Mouse (Mus musculus) hindbrain, embryonic 12.5 days (tissue): ENCODE data around the gene Lgmn. TPM values are rescaled to one million over a fixed set of nuclear protein-coding genes. Genes with fewer than 3 reads are reported as not detected.

Source experiments
- ATAC-seq: fragments of 200-750 bp; cut with Nextera tagmentation; 2 replicates; pipeline ENCODE4 v1.8.0; 2017; ENCODE audit warnings: moderate TSS enrichment; ENCODE audit not compliant: low FRiP score
- H3K27ac ChIP-seq: fragments of 300-500 bp; sonication (generic); 2 replicates; pipeline ENCODE4 v1.5.1; 2016; ENCODE audit warnings: mild to moderate bottlenecking
- H3K27me3 ChIP-seq: fragments of 300-500 bp; sonication (generic); 2 replicates; pipeline ENCODE4 v1.6.1; 2016; ENCODE audit warnings: mild to moderate bottlenecking
- H3K36me3 ChIP-seq: fragments of 300-500 bp; sonication (generic); 2 replicates; pipeline ENCODE4 v1.6.1; 2016; ENCODE audit warnings: mild to moderate bottlenecking
- H3K4me1 ChIP-seq: fragments of 300-500 bp; sonication (generic); 2 replicates; pipeline ENCODE4 v1.6.1; 2016
- H3K4me2 ChIP-seq: fragments of 300-500 bp; sonication (generic); replicated peaks from 2 replicates; pipeline ENCODE4 v1.6.1; 2016; ENCODE audit warnings: mild to moderate bottlenecking
- H3K4me3 ChIP-seq: fragments of 300-500 bp; sonication (generic); 2 replicates; pipeline ENCODE4 v1.5.1; 2016; ENCODE audit warnings: mild to moderate bottlenecking
- H3K9ac ChIP-seq: fragments of 300-500 bp; sonication (generic); 2 replicates; pipeline ENCODE4 v1.6.1; 2016; ENCODE audit warnings: mild to moderate bottlenecking, moderate library complexity
- H3K9me3 ChIP-seq: fragments of 300-500 bp; sonication (generic); replicated peaks from 2 replicates; pipeline ENCODE4 v1.6.1; 2016; ENCODE audit warnings: mild to moderate bottlenecking
- WGBS: fragments of 180-500 bp; shearing (Covaris S2); methylation state at CpG from one replicate; pipeline ENCODE4 v1.1.7; 2016; 5-methylcytosine and 5-hydroxymethylcytosine counted together
- polyA plus RNA-seq: library from polyadenylated mRNA; unstranded; fragments of >200 nt; fragmentation: Nextera tagmentation; extraction: Ambion mirVana; gene quantifications from 2 replicates; pipeline ENCODE4 v1.2.1, GENCODE M21; 2016

Lgmn gene
- polyA plus RNA-seq, 1 experiment from 2014 or later: 73.7 TPM

DNA sequence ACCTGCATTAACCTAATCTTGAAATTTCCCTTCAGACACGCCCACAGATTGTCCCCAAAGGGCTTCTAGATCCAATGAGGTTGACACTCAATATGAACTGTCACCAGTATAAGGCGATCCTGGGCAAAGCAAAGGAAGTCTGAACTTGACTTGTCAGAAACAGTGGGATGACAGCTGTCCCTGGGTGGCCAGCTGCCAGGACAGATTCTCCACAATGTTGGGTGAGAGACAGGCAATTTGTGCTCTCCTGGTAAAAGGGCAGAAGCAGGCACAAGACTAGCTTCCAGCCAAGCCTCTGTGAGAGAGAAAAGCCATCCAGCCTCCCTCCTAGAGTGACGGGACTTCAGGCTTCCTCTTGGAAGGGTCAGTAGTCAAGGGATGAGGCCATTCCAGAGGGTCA, 67.3 kb downstream of the Lgmn start:
- no peaks in the 10 kb centered on the region for H3K27me3 ChIP-seq
- H3K9ac ChIP-seq: no peak overlapping the region
- 79% methylated on average over 3 of the region's 3 CpGs for WGBS
- H3K9me3 ChIP-seq: no peaks in the 10 kb centered on the region
- H3K36me3 ChIP-seq: no peaks in the 10 kb centered on the region
- no peak for ATAC-seq
- no peak overlapping the region for H3K27ac ChIP-seq
- no peak overlapping the region for H3K4me2 ChIP-seq
- no peak overlapping the region for H3K4me3 ChIP-seq
- no peaks in the 10 kb centered on the region for H3K4me1 ChIP-seq

DNA sequence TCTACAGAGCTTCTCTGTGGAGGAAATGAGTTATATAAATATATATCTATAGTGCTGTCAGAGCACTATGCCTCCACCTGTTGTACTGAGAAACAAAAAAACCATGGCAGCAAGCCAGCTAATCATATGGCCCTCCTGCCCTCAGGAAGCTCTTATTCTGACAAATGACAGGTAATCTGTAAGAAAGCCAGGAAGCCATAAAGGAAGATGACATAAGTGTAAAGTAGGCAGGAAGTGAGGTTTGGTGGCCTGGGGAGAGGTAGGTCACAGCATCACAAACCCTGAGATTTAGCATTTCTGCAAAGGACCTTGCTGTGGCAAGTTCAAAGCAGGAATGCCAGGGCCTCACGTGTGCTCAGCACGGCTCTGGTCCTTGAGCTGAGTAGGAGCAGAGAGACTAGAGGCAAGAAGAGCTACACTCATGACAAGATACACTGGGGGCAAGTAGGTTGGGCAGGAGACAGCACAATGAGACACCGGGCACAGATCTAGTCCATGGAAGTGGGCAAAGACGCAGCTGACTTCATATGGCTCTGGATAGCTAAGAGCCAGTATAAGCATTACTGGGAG, 68.6 kb downstream of the Lgmn start:
- Histone ChIP-seq H3K4me3 (no peak overlapping the region), H3K36me3 (no peaks in the 10 kb centered on the region), H3K9ac (no peak overlapping the region), H3K9me3 (no peaks in the 10 kb centered on the region), H3K27me3 (no peaks in the 10 kb centered on the region), H3K27ac (no peak overlapping the region), H3K4me2 (no peak overlapping the region), H3K4me1 (no peaks in the 10 kb centered on the region)
- WGBS: 90% methylated on average over 4 of the region's 4 CpGs
- ATAC-seq: no peak

DNA sequence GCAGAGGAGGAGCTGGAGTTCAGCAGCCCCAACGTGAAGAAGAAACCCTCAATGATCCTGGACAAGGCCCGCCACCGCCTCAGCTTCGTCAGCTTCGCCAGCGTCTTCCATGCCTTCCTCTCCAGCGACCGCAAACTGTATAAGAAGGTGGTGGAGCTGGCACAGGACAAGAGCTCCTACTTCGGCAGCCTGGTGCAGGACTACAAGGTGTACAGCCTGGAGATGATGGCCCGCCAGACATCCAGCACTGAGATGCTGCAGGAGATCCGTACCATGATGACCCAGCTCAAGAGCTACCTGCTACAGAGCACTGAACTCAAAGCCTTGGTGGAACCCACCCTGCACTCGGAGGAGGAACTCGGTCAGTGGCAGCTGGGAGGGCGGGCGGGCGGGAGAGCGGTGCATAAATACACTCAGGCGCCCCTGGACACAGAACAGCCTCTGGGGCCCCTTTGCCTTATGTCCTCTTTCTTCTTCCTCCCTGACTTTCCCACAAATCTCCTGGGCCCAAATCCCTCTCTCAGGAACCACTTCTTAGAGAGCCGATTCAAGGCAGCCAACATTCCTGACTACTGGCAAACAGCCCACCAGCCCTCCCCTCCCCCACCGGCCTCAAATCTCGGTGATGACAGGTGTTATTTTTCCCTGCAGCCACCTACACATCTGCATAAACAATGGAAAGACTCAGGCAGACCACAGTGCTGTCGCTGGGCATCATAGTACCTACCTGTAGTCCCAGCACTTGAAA, 70.0 kb downstream of the Lgmn start:
- no peak for ATAC-seq
- Histone ChIP-seq H3K27ac (no peak overlapping the region), H3K36me3 (no peaks in the 10 kb centered on the region), H3K4me3 (no peak overlapping the region), H3K27me3 (no peaks in the 10 kb centered on the region), H3K4me1 (no peaks in the 10 kb centered on the region), H3K4me2 (no peak overlapping the region), H3K9ac (no peak overlapping the region), H3K9me3 (no peaks in the 10 kb centered on the region)
- 84% methylated on average over 22 of the region's 22 CpGs for WGBS

DNA sequence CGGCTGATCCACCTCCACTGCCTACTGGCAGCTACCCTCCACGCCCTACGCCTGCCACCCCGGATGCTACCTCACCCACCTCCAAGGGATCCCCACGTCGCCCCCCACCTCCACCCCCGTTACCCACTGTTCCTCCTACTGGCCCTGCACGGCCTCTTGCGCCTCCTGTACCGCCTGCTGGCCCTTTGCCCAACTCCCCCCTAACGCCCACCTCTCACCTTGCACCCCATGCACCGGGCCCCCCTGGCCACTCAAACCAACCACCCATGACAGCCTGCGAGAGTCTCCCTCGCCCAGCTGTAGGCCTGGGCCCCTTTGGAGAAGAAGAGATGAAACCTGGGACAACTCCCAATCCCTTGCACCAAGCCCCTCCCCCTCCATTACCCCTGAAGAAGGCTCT, 71.1 kb downstream of the Lgmn start:
- H3K9me3 ChIP-seq: no peaks in the 10 kb centered on the region
- H3K27ac ChIP-seq: no peak overlapping the region
- no peak overlapping the region for H3K4me2 ChIP-seq
- 87% methylated on average over 14 of the region's 14 CpGs for WGBS
- H3K9ac ChIP-seq: no peak overlapping the region
- no peak overlapping the region for H3K4me3 ChIP-seq
- no peaks in the 10 kb centered on the region for H3K27me3 ChIP-seq
- ATAC-seq: no peak
- no peaks in the 10 kb centered on the region for H3K4me1 ChIP-seq
- no peaks in the 10 kb centered on the region for H3K36me3 ChIP-seq

DNA sequence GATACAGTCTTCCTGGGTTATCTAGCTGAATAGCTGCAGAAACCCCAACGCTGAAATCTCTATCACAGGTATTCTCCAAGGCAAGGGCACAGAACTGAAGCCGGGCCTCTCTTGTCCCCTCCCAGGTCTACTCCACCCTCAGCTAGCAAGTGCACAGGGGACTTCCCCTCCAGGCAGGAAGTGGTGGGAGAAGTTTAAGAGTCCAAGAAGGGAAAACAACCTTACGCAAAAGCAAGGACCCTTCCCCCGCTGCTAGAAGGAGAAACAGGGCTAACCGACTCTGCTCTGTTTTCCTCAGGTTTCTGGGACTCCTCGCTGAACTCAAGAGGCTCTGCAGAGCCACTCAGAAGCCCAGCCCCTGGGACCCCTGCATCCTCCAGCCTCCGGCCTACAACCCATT, 71.5 kb downstream of the Lgmn start:
- Histone ChIP-seq H3K27ac (no peak overlapping the region), H3K27me3 (no peaks in the 10 kb centered on the region), H3K4me2 (no peak overlapping the region), H3K4me1 (no peaks in the 10 kb centered on the region), H3K9ac (no peak overlapping the region), H3K4me3 (no peak overlapping the region), H3K9me3 (no peaks in the 10 kb centered on the region), H3K36me3 (no peaks in the 10 kb centered on the region)
- 74% methylated on average over 7 of the region's 7 CpGs for WGBS
- no peak for ATAC-seq

DNA sequence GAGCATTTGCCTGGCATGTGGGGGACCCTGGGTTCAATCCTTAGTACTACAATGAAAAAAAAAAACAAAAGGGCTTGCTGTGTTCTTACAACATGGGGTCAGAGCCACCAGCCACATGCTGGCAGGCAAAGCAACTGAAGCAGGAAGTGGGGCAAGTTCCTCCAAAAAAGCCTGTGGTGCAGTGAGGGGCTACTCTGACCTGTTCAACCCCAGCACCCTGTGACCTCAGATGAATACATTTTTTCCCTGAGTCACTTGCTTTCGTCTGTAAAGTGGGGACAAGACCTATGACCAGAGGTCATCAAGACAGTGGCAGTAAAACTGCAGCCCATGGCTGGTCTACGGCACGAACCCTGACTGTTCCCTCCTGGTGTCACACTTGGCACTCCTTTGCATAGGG, 72.5 kb downstream of the Lgmn start:
- ATAC-seq: no peak
- Histone ChIP-seq H3K4me2 (no peak overlapping the region), H3K4me1 (no peaks in the 10 kb centered on the region), H3K9me3 (no peaks in the 10 kb centered on the region), H3K27ac (no peak overlapping the region), H3K27me3 (no peaks in the 10 kb centered on the region), H3K4me3 (no peak overlapping the region), H3K9ac (no peak overlapping the region), H3K36me3 (no peaks in the 10 kb centered on the region)
- 63% methylated on average over 3 of the region's 3 CpGs for WGBS

DNA sequence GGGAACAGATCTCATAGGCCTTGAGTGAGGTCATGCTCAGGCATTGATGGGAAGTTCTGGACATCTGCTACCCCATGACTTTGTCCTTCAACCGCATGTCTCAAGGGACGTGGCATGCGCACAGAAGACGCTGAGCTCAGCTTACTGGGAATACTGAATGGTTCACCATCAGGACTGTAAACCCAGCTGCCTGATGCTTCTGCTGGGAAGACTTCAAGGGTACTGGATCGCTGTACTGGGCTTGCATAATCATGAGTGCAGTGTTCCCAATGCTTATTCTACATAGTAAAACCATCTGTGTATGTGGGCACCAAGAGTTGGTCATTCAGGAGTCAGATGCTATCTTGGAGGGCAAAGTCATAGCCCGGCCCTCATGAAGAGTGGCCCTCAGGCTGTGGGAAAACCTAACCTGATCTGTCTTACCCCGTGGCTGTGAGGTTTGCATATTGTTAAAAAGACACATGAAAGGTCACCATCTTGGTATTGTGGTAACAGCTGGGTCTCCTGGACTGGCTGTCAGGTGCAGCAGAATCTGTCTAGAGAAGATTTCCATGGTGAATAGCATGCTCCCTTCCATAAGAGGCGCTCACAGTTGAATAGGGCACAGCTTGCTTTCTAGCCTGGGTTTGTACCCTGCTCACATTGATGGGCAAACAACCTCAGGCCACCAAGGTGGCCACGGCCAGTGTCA, 73.3 kb downstream of the Lgmn start:
- Histone ChIP-seq H3K4me2 (no peak overlapping the region), H3K9ac (no peak overlapping the region), H3K9me3 (no peaks in the 10 kb centered on the region), H3K36me3 (no peaks in the 10 kb centered on the region), H3K27ac (no peak overlapping the region), H3K4me3 (no peak overlapping the region), H3K27me3 (no peaks in the 10 kb centered on the region), H3K4me1 (no peaks in the 10 kb centered on the region)
- WGBS: 93% methylated on average over 9 of the region's 9 CpGs
- no peak for ATAC-seq

DNA sequence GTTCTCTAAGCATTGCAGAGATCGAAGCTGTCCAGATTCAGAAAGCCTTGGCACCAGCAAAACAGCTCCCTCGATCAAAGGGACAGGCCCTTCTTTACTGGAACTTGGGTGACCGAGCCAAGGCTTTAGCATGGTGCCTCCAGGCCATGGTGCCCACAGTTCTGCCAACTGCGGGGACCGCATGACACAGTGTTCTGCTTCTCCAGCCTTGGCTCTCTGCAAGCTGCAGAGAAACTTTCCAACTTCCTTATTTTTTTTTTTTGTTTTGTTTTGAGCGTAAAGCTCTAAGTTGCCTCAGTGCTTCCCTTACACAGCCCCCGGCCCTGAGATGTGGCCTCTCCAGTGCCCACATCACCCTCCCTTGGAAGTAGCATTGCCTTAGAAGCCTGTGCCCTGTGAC, 74.6 kb downstream of the Lgmn start:
- no peak overlapping the region for H3K27ac ChIP-seq

GRCm38 (mm10) chr12:102361189-102362161, 78.1 kb downstream of the Lgmn start:
- WGBS: 86% methylated on average over 10 of the region's 10 CpGs
- Histone ChIP-seq H3K27ac (no peak overlapping the region), H3K4me1 (no peaks in the 10 kb centered on the region), H3K4me3 (no peak overlapping the region), H3K27me3 (no peaks in the 10 kb centered on the region), H3K4me2 (no peak overlapping the region), H3K9me3 (peaks cover 4% of the 10 kb centered on the region; the same call in 1 of the 2 replicates), H3K36me3 (no peaks in the 10 kb centered on the region), H3K9ac (no peak overlapping the region)
- ATAC-seq: no peak

More for the DNA sequence above, 74.6 kb downstream of the Lgmn start:
- WGBS: 94% methylated on average over 7 of the region's 7 CpGs
- Histone ChIP-seq H3K9ac (no peak overlapping the region), H3K4me1 (no peaks in the 10 kb centered on the region), H3K4me2 (no peak overlapping the region), H3K4me3 (no peak overlapping the region), H3K27me3 (no peaks in the 10 kb centered on the region), H3K36me3 (no peaks in the 10 kb centered on the region), H3K9me3 (peaks cover 2% of the 10 kb centered on the region; the same call in 1 of the 2 replicates)
- ATAC-seq: no peak

DNA sequence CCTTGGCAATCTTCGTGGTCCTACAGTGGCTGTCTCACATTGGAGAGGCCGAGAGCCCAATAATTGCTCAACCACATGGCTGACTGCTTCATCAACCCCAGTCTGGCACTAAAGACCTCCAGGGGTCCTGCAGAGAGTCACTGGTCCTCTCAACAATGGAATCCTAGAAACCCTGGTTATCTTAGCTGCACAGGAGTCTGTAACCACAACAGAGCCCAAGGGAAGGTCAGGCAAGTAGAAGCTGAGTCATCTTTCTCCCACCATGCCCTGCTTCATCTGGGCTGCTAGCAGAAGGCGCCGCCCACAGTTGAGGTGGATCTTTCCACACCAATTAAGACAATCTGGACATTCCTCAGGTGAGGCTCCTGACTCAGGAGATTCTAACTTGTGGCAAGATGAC, 80.2 kb downstream of the Lgmn start:
- Histone ChIP-seq H3K4me3 (no peak overlapping the region), H3K36me3 (no peaks in the 10 kb centered on the region), H3K27me3 (no peaks in the 10 kb centered on the region), H3K9ac (no peak overlapping the region), H3K27ac (no peak overlapping the region), H3K9me3 (peaks cover 4% of the 10 kb centered on the region; the same call in 1 of the 2 replicates), H3K4me1 (no peaks in the 10 kb centered on the region), H3K4me2 (no peak overlapping the region)
- ATAC-seq: no peak
- 94% methylated on average over 4 of the region's 4 CpGs for WGBS

DNA sequence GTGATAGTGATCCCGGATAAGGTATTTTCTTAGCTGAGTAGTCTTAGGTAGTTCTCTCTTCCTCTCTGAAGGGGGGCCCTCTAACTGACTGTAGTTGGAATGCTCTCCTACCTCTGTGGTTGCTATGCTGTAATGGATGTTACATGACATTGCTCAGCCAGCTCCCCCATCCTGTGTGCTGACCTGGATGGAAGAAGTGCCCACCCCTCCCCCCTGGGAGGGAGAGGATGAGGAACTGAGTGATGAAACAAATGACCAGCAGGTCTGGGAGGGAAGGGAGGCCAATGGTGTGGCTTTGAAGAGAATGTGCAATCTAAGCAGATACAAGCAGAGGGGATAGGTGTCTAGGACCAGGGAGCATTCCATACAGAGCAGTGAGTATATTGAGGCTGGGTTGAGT, 82.8 kb downstream of the Lgmn start:
- 93% methylated on average over 1 of the region's 1 CpGs for WGBS
- Histone ChIP-seq H3K4me3 (no peak overlapping the region), H3K9ac (no peak overlapping the region), H3K9me3 (peaks cover 4% of the 10 kb centered on the region; the same call in 1 of the 2 replicates), H3K36me3 (no peaks in the 10 kb centered on the region), H3K4me2 (no peak overlapping the region), H3K4me1 (no peaks in the 10 kb centered on the region), H3K27me3 (no peaks in the 10 kb centered on the region), H3K27ac (no peak overlapping the region)
- no peak for ATAC-seq

- H3K4me2 ChIP-seq: no peak overlapping the region
- H3K36me3 ChIP-seq: no peaks in the 10 kb centered on the region
- no peak overlapping the region for H3K27ac ChIP-seq
- H3K9ac ChIP-seq: no peak overlapping the region
- no peaks in the 10 kb centered on the region for H3K4me1 ChIP-seq
- H3K27me3 ChIP-seq: no peaks in the 10 kb centered on the region
- ATAC-seq: no peak
- no peak overlapping the region for H3K4me3 ChIP-seq
- H3K9me3 ChIP-seq: peaks cover 4% of the 10 kb centered on the region; the same call in 1 of the 2 replicates
Observed at GRCm38 (mm10) chr12:102355784-102356183, 83.8 kb downstream of the Lgmn start.
